Mouse (Mus musculus): ENCODE data around the gene Lrrc49.

Lrrc49 gene

DNA sequence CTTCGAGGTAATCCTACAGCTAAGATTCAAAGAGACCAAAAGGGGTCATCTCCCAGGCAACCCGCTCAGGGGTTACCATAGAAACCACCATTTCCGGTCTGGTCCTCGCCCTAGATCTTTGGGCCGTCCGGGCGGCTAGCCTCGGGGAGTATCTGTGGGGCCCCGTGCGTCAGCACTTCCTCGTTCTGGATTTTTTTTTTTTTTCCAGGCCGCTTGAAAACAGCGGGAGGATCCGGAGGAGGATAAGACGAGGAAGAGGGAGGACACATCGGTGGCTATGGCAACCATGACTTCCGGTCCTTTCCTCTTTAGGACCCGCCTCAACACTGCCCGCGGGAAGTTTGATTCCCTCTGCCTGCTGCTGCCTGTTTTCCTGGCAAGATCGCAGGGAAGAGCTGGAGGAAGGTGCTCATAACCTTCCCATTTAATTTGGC, at the start of gene Lrrc49:
TSS of gene Lrrc49 (minus strand) at position 268 of the 434 bp plus-strand sequence.
- peak; percentile 92 for DNase-seq (ENCODE audit: low spot score in 2 of 2)

DNA sequence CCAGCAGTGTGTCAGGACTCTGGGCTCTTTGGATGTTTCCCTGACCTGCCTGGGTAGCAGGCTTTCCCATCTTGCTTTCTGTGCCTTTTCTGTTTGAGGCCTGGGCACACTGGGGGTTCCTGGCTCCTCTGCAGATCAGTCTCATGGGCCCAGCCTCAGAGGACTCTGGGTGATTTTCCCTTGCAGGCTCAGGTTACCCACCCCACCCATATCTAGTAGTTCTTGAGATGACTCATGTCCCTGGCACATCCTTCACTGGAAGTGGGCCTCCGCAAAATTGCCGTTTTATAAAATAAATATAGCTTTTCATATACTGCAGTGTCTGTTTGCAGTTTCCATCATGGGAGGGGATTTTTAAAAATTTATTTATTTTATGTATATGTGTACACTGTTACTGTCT, 46.4 kb upstream of the Lrrc49 start:
- no peak for DNase-seq (ENCODE audit: low spot score in 2 of 2)

DNA sequence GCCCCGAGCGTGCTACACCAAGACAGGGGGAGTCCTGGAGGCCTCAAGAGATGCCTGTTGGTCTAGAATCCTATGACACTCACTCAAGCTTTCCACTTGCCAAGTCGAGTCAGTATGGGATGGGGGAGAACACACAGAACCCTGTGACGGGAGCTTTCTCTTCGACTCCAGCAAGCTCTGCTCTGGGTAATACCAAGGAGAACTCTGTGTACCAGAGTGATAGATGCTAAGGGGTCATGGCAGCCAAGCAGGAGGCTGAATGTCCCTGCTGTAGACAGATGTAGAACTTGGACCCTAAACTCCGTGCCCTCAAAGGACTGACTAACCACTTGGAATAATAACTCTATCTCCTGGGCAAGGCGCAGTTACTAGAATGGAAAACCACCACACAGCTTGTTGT, 37.0 kb upstream of the Lrrc49 start:
- DNase-seq (ENCODE audit: low spot score in 2 of 2), result no peak

DNA sequence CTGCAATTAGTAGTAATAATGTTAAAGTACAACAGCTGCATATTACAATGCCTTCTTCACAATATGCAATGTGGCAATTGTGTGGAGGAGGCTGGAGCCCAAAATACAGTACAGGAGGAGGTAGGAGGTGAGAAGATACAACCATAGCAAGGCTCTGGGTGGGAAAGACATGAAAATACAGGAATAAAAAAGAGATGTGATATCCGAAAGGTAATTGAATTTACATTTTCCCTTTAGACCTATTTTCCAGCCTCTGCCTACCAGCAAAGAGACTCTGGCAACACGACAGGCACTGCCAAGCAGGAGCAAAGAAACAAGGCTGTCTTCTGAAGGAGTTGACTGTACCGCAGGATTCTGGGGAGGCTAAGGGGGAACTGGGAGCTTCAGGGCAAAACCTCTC, 31.7 kb upstream of the Lrrc49 start:
- DNase-seq (ENCODE audit: low spot score in 2 of 2), result no peak

DNA sequence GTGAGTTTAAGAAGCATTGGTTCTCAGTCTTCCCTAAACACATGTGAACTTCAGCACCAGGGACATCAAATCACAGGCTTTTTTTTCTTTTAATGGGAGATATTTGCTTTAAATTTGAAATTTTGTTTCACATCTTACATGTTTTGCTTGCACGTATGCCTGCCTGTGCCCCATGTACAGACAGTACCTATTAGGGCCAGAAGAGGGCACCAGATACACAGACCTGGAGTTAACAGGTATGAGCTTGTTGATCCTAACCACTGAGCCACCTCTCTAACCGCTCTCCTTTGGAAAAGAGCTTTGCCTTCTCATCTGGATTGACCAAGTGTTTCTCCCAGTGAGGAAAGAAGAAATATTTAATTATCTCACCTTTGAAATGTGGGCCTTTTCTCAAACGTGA, 30.3 kb upstream of the Lrrc49 start:
- DNase-seq (ENCODE audit: low spot score in 2 of 2), result peak in 1 of 2 experiments; percentile 65

GRCm38 (mm10) chr9:60715828-60716227, 27.9 kb upstream of the Lrrc49 start:
- no peak for DNase-seq (ENCODE audit: low spot score in 2 of 2)

GRCm38 (mm10) chr9:60715271-60715670, 27.3 kb upstream of the Lrrc49 start:
- no peak for DNase-seq (ENCODE audit: low spot score in 2 of 2)

DNA sequence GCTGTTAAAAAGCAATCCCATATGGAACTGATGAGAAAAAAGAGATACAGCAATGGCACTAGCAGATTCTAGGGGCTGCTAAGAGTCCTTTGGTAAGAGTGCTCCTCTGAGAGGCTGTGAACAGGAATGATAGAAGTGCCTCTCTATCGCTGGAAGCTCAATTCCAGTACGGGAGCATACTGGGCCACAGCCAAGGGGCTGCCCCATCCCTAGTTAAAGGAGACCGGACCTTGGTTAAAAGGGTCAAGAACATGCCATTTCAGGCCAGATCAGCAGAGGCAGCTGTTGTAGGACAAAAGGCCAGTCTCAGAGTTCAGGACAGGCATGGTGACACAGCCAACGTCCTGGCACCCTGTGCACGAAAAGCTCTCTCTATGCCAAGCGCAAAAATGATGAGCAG, 26.2 kb upstream of the Lrrc49 start:
- DNase-seq (ENCODE audit: low spot score in 2 of 2), result peak in 1 of 2 experiments; percentile 26

DNA sequence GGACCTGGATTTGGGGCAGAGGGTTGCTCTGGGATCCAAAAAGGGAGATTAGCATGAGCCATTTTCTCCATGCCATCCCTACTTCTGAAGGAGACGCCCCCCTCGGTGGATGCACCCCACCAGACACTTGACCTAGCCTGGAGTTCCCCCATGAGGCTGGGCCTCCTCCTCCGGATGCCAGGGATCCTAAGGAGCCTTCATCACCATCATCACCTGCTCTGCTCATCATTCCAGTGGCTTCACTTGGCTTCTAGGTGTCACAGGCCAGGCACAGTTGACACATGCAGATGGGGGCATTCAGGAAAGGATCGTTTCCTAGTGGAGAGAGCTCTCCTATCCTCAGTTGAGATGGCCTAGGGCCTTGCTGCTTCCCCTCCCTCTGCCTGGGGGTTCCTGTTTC, 25.7 kb upstream of the Lrrc49 start:
- DNase-seq (ENCODE audit: low spot score in 2 of 2), result no peak

DNA sequence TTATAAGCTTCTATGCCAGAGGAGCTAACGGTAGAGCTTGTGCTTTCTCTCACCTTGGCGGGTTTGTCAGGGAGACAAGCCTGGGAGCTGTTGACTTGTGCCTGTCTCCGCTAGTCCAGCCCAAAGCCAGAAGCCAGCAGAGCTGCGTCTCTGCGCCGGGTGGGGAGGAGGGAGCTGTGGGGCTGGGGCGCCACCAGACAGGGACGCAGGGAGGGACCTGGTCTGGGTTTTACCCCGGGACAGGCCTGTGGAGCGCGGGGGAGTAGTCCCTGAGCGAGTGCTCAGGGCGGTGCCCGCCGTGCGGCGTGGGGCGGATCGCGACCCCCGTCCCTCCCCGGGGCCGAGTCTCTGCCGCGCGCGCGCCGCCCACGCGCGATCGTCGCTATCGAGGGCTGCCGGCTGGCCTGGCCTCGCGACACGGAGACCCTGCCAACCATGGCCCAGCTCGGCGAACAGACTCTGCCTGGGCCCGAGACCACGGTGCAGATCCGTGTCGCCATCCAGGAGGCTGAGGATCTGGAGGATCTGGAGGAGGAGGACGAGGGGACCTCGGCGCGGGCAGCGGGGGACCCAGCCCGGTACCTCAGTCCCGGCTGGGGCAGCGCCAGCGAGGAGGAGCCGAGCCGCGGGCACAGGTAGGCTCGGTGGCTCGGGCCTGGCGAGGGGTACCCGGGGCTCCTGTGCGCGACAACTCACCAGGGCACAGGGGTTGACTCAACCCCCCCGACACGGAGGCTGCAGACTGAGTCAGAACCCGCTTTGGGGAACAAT, 25.0 kb upstream of the Lrrc49 start, which contains the start of gene Larp6:
TSS of gene Larp6 (plus strand) at position 219 of the 771 bp plus-strand sequence.
- DNase-seq (ENCODE audit: low spot score in 2 of 2), result peak; percentile 56 to 58

DNA sequence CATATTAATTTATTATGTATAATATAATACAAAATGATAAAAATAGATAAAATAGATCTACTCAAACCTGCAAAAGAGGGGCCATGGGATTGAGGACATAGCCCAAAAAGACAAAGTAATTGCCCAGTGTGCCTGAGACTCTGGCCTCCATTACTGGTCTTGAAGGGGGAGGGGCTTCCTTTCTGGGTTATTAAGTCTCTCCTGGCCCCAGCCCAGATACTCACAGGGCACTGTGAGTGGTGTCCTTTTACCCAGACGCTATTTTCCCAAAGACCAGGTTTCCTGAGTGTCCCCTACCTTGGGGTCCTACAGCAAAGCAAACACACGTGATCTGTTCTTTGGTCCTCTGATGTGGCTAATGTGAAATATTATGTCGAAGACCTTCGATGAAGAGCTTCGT, 24.1 kb upstream of the Lrrc49 start:
- DNase-seq (ENCODE audit: low spot score in 2 of 2), result no peak

GRCm38 (mm10) chr9:60709721-60710120, 21.8 kb upstream of the Lrrc49 start:
- DNase-seq (ENCODE audit: low spot score in 2 of 2), result peak in 1 of 2 experiments; percentile 36

DNA sequence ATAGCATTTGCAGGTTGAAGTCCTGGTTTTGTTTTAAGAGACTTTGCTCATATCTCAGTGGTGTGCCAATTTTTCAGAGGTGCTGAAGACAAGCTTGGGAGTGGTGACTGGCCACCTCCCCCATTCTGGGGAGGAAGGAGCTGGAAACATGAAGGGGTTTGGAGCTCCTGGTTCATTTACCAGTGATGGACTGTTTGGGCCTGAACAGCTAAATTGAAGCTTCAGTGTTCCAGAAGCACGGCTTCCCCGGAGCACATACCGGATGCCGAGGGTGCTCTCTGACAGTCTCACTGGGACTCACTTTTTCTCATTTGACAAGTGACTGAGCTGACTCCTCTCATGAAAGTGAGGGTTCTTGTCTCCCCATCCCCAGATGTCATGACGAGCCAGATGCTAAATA, 20.6 kb upstream of the Lrrc49 start:
- no peak for DNase-seq (ENCODE audit: low spot score in 2 of 2)

- no peak for DNase-seq (ENCODE audit: low spot score in 2 of 2)
Observed at GRCm38 (mm10) chr9:60707594-60707993, 19.6 kb upstream of the Lrrc49 start.

GRCm38 (mm10) chr9:60699581-60700231, 11.7 kb upstream of the Lrrc49 start:
- no peak for DNase-seq (ENCODE audit: low spot score in 2 of 2)

- peak; percentile 36 to 61 for DNase-seq (ENCODE audit: low spot score in 2 of 2)
Observed at GRCm38 (mm10) chr9:60696271-60696985, 8.5 kb upstream of the Lrrc49 start.

DNA sequence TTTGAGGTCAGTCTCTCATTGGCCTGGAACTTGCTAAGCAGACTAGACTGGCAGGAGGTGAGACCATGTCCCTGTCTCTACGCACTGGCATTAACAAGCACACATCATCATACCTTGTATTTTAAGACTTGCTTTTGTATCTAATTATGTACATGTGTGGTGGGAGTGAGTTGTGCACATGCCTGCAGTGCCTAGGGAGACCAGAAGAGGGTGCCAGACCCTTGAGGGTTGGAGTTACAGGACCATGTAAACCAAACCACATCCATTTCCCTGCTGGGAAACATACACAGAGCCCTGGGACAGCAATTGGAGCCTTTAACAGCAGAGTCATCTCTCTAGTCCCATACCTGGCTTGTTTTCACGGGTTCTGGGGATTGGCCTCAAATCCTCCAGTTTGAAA, 6.0 kb upstream of the Lrrc49 start:
- DNase-seq (ENCODE audit: low spot score in 2 of 2), result no peak

DNA sequence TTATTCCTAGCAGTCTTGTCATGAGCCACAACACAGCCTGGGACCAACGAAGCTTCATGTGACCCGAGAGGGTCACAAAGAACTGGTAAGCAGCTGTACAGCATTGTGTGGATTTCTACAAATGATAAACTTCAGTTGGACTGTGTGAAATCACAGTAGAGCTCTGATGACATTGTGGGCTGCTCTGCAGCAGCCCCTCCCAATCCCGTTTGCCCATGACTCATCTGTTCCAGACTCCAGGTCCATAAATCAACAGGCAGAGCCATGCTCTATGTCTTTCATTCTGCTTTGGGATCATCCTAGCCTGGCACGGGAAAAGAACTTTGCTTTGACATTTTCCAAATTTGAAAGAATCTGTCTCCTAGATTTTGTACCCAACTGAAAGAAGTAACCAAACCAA, 4.7 kb upstream of the Lrrc49 start:
- DNase-seq (ENCODE audit: low spot score in 2 of 2), result peak in 1 of 2 experiments; percentile 17

- no peak for DNase-seq (ENCODE audit: low spot score in 2 of 2)
Observed at GRCm38 (mm10) chr9:60687415-60687814, 543 bp downstream of the Lrrc49 start.

GRCm38 (mm10) chr9:60682753-60683152, 5.2 kb downstream of the Lrrc49 start:
- DNase-seq (ENCODE audit: low spot score in 2 of 2), result no peak

DNA sequence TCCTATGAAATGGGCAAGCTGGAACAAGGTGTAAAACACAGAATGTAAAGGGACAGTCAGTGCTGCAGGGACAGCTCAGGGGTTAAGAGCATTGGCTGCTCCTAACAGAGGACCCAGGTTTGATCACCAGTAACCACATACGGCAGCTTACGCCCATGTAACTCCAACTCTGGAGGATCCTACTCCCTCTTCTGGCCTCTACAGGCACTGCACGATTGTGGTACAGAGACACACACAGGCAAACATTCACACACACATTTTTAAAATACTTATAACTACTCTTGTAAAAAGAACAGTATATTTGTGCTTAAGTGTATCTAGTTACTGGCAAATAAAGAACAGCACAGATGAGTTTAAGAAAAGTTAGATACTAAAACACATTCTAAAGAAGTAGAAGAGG, 7.0 kb downstream of the Lrrc49 start:
- DNase-seq (ENCODE audit: low spot score in 2 of 2), result no peak

DNA sequence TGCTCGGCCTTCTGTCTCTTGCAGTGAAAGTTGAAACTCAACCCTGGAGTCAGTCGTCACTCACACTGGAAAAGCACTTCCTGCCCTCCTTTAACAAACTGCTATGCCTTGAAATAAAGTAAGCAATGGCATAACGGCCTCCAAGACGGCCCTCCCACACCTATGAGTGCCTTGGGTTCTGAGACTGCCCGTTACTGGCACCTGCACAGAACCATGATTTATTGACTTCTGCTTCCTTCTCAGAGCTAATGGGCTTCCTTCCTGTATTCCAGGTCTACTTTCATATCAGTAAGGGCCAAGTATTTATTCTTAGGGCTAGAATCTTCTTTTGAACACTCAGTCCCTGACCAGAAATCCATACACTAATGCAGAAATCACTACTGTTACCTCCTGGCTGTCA, 9.0 kb downstream of the Lrrc49 start:
- DNase-seq (ENCODE audit: low spot score in 2 of 2), result no peak

- DNase-seq (ENCODE audit: low spot score in 2 of 2), result no peak
Observed at GRCm38 (mm10) chr9:60676429-60676828, 11.5 kb downstream of the Lrrc49 start.
